Comparison of ENCODE assay signal across 9 mouse cellular contexts in genomic region chr10:80304458-80304857, GRCm38 (mm10). TPM values are rescaled to one million over a fixed set of nuclear protein-coding genes. Genes with fewer than 3 reads are reported as not detected.
DNase-seq lines count a peak whose midpoint lies in the region; ATAC-seq lines count a peak whose summit lies in the region.
"Had no signal": no experiment of that assay in that cellular context is flagged by ENCODE, and none has a peak within 500 bp of the region (broad histone marks: within the 10 kb centered on the region; RNA-seq: fewer than 3 reads in every experiment).

No protein-coding gene starts in this region.

- peak overlapping the region; percentile 34 for H3K4me3 ChIP-seq in kidney, embryonic 15.5 days (replicated peaks)
- no peak overlapping the region for H3K4me3 ChIP-seq in embryonic facial prominence, embryonic 15.5 days (replicated peaks)
- no peak overlapping the region for H3K4me3 ChIP-seq in intestine, embryonic 14.5 days (ENCODE audit: low read depth, low read length)
- H3K4me3 ChIP-seq in midbrain, embryonic 13.5 days (replicated peaks), result peak overlapping the region; percentile 11
- H3K4me3 ChIP-seq: myocyte had no signal

- peaks cover 18% of the 10 kb centered on the region for H3K4me1 ChIP-seq in kidney, embryonic 15.5 days
- H3K4me1 ChIP-seq in embryonic facial prominence, embryonic 15.5 days, result 0 out of 2 replicates have a peak, but pooled peaks cover 7% of the 10 kb centered on the region
- H3K4me1 ChIP-seq in intestine, embryonic 14.5 days (replicated peaks; ENCODE audit: control insufficient read depth, insufficient read depth, low read length), result no peaks in the 10 kb centered on the region
- peaks cover 78% of the 10 kb centered on the region for H3K4me1 ChIP-seq in midbrain, embryonic 13.5 days (replicated peaks)

- no peaks in the 10 kb centered on the region for H3K36me3 ChIP-seq in kidney, embryonic 15.5 days
- H3K36me3 ChIP-seq in embryonic facial prominence, embryonic 15.5 days, result peaks cover 11% of the 10 kb centered on the region; the same call in 1 of the 2 replicates
- no peaks in the 10 kb centered on the region; the same call in 1 of the 2 replicates for H3K36me3 ChIP-seq in intestine, embryonic 14.5 days (ENCODE audit: control insufficient read depth, insufficient read depth, low read length)
- peaks cover 78% of the 10 kb centered on the region for H3K36me3 ChIP-seq in midbrain, embryonic 13.5 days

- peak overlapping the region; percentile 56 for H3K4me2 ChIP-seq in kidney, embryonic 15.5 days
- H3K4me2 ChIP-seq in embryonic facial prominence, embryonic 15.5 days (replicated peaks), result 0 out of 2 replicates have a peak overlapping the region, but pooled peaks have one; percentile 34
- H3K4me2 ChIP-seq in intestine, embryonic 14.5 days (ENCODE audit: low read length), result peak overlapping the region; percentile 26; the same call in 1 of the 2 replicates
- H3K4me2 ChIP-seq in midbrain, embryonic 13.5 days (replicated peaks), result peak overlapping the region; percentile 41

- ATAC-seq in kidney, embryonic 15.5 days (replicated peaks; ENCODE audit: low FRiP score), result no peak
- ATAC-seq in embryonic facial prominence, embryonic 15.5 days (ENCODE audit: insufficient number of reproducible peaks, low FRiP score, low TSS enrichment, low read depth), result no peak
- no peak for ATAC-seq in intestine, embryonic 14.5 days (replicated peaks; ENCODE audit: low FRiP score, low TSS enrichment, low read depth)
- no peak for ATAC-seq in midbrain, embryonic 13.5 days

- no peaks in the 10 kb centered on the region for H3K9me3 ChIP-seq in kidney, embryonic 15.5 days (replicated peaks)
- H3K9me3 ChIP-seq in embryonic facial prominence, embryonic 15.5 days (replicated peaks), result no peaks in the 10 kb centered on the region
- H3K9me3 ChIP-seq in intestine, embryonic 14.5 days (ENCODE audit: control insufficient read depth, low read length), result no peaks in the 10 kb centered on the region
- no peaks in the 10 kb centered on the region for H3K9me3 ChIP-seq in midbrain, embryonic 13.5 days

- no peak overlapping the region for H3K27ac ChIP-seq in kidney, embryonic 15.5 days
- H3K27ac ChIP-seq in embryonic facial prominence, embryonic 15.5 days (replicated peaks), result no peak overlapping the region
- H3K27ac ChIP-seq in intestine, embryonic 14.5 days (ENCODE audit: low read depth), result no peak overlapping the region
- H3K27ac ChIP-seq in midbrain, embryonic 13.5 days, result no peak overlapping the region

- WGBS in kidney, embryonic 15.5 days, result 22% methylated on average over 12 of the region's 12 CpGs
- WGBS in embryonic facial prominence, embryonic 15.5 days, result 25% methylated on average over 12 of the region's 12 CpGs
- 22% methylated on average over 12 of the region's 12 CpGs for WGBS in intestine, embryonic 14.5 days
- 44% methylated on average over 12 of the region's 12 CpGs for WGBS in midbrain, embryonic 13.5 days

- H3K9ac ChIP-seq in kidney, embryonic 15.5 days, result no peak overlapping the region
- H3K9ac ChIP-seq in embryonic facial prominence, embryonic 15.5 days, result no peak overlapping the region
- no peak overlapping the region for H3K9ac ChIP-seq in intestine, embryonic 14.5 days (ENCODE audit: low read length)
- peak overlapping the region; percentile 48; the same call in 1 of the 2 replicates for H3K9ac ChIP-seq in midbrain, embryonic 13.5 days (replicated peaks)

- no peak for DNase-seq in kidney, adult 8-10 months
- DNase-seq in intestine, embryonic 14.5 days (ENCODE audit: low spot score), result no peak
- no peak for DNase-seq in right cerebral cortex, postnatal 25 days
- no peak for DNase-seq in gastrocnemius, postnatal 14 days
- no peak for DNase-seq in frontal cortex, postnatal 36 days (ENCODE audit: low spot score in 2 of 2)

- peaks cover 83% of the 10 kb centered on the region for H3K27me3 ChIP-seq in kidney, embryonic 15.5 days
- H3K27me3 ChIP-seq in embryonic facial prominence, embryonic 15.5 days, result peaks cover 51% of the 10 kb centered on the region
- H3K27me3 ChIP-seq in intestine, embryonic 14.5 days (replicated peaks; ENCODE audit: control insufficient read depth, insufficient read depth, low read length), result peaks cover 58% of the 10 kb centered on the region
- H3K27me3 ChIP-seq in midbrain, embryonic 13.5 days, result no peaks in the 10 kb centered on the region

- intact Hi-C loops in gastrocnemius, postnatal 14 days (cut with DNase I; ENCODE audit: low total_unique reads), result no loop called here

RNA-seq across cellular contexts. Expression of gene Apc2, which starts 8.7 kb away (rescaled TPM):
- 1.6 and 2.4 TPM in 2 replicates for polyA plus RNA-seq in kidney, embryonic 15.5 days (2015; fragmentation: Nextera tagmentation; extraction: Ambion mirVana)
- 3.4 and 5.4 TPM in 2 replicates for polyA plus RNA-seq in embryonic facial prominence, embryonic 15.5 days (2015; fragmentation: Nextera tagmentation; extraction: Ambion mirVana)
- polyA plus RNA-seq in intestine, embryonic 14.5 days (2014; fragmentation: Nextera tagmentation; extraction: Ambion mirVana), result 7.8 and 9.1 TPM in 2 replicates
- 182 and 209 TPM in 2 replicates for polyA plus RNA-seq in midbrain, embryonic 13.5 days (2015; fragmentation: Nextera tagmentation; extraction: Ambion mirVana)
- 1 to 10 TPM in 1 of 2 experiments, under 1 TPM in 1; 0.93 to 1.2 TPM for total RNA-seq in gastrocnemius, postnatal 14 days (2021)

RNA-seq across cellular contexts. Expression of gene Rps15, which starts 12.2 kb away (rescaled TPM):
- polyA plus RNA-seq in kidney, embryonic 15.5 days (2015; fragmentation: Nextera tagmentation; extraction: Ambion mirVana), result 1,002 and 1,019 TPM in 2 replicates
- polyA plus RNA-seq in embryonic facial prominence, embryonic 15.5 days (2015; fragmentation: Nextera tagmentation; extraction: Ambion mirVana), result 969 and 997 TPM in 2 replicates
- polyA plus RNA-seq in intestine, embryonic 14.5 days (2014; fragmentation: Nextera tagmentation; extraction: Ambion mirVana), result 1,236 and 1,315 TPM in 2 replicates
- 631 and 653 TPM in 2 replicates for polyA plus RNA-seq in midbrain, embryonic 13.5 days (2015; fragmentation: Nextera tagmentation; extraction: Ambion mirVana)
- total RNA-seq in gastrocnemius, postnatal 14 days (2021), result 100 to 1,000 TPM; 741 to 829 TPM

RNA-seq across cellular contexts. Expression of gene 2310011J03Rik, which starts 15.9 kb away (rescaled TPM):
- polyA plus RNA-seq in kidney, embryonic 15.5 days (2015; fragmentation: Nextera tagmentation; extraction: Ambion mirVana), result 49.5 and 52.7 TPM in 2 replicates
- polyA plus RNA-seq in embryonic facial prominence, embryonic 15.5 days (2015; fragmentation: Nextera tagmentation; extraction: Ambion mirVana), result 50.8 and 52.7 TPM in 2 replicates
- 43.4 and 45.2 TPM in 2 replicates for polyA plus RNA-seq in intestine, embryonic 14.5 days (2014; fragmentation: Nextera tagmentation; extraction: Ambion mirVana)
- 27.8 and 33.4 TPM in 2 replicates for polyA plus RNA-seq in midbrain, embryonic 13.5 days (2015; fragmentation: Nextera tagmentation; extraction: Ambion mirVana)
- 1 to 10 TPM; 7.6 to 8.3 TPM for total RNA-seq in gastrocnemius, postnatal 14 days (2021)

RNA-seq across cellular contexts. Expression of gene Pcsk4, which starts 24.8 kb away (rescaled TPM):
- 5.8 and 9.1 TPM in 2 replicates for polyA plus RNA-seq in kidney, embryonic 15.5 days (2015; fragmentation: Nextera tagmentation; extraction: Ambion mirVana)
- polyA plus RNA-seq in embryonic facial prominence, embryonic 15.5 days (2015; fragmentation: Nextera tagmentation; extraction: Ambion mirVana), result 4.2 and 5.2 TPM in 2 replicates
- 6.8 and 7.3 TPM in 2 replicates for polyA plus RNA-seq in intestine, embryonic 14.5 days (2014; fragmentation: Nextera tagmentation; extraction: Ambion mirVana)
- polyA plus RNA-seq in midbrain, embryonic 13.5 days (2015; fragmentation: Nextera tagmentation; extraction: Ambion mirVana), result 1.9 and 2.1 TPM in 2 replicates
- 1 to 10 TPM in 1 of 2 experiments, under 1 TPM in 1; 0.53 to 1.2 TPM for total RNA-seq in gastrocnemius, postnatal 14 days (2021)

RNA-seq across cellular contexts. Expression of gene Reep6, which starts 25.3 kb away (rescaled TPM):
- polyA plus RNA-seq in kidney, embryonic 15.5 days (2015; fragmentation: Nextera tagmentation; extraction: Ambion mirVana), result 8.4 and 10.5 TPM in 2 replicates
- 10.7 and 13.7 TPM in 2 replicates for polyA plus RNA-seq in embryonic facial prominence, embryonic 15.5 days (2015; fragmentation: Nextera tagmentation; extraction: Ambion mirVana)
- 42.4 and 58.1 TPM in 2 replicates for polyA plus RNA-seq in intestine, embryonic 14.5 days (2014; fragmentation: Nextera tagmentation; extraction: Ambion mirVana)
- 3.0 and 3.1 TPM in 2 replicates for polyA plus RNA-seq in midbrain, embryonic 13.5 days (2015; fragmentation: Nextera tagmentation; extraction: Ambion mirVana)
- 1 to 10 TPM; 1.9 to 2.5 TPM for total RNA-seq in gastrocnemius, postnatal 14 days (2021)

Comparison
In these comparisons a context has a peak if more than half of its experiments do, and no peak if none do; other contexts are left out.
1. H3K4me3 ChIP-seq: peak in kidney, embryonic 15.5 days (single experiment) and midbrain, embryonic 13.5 days (single experiment); none in embryonic facial prominence, embryonic 15.5 days (single experiment) and intestine, embryonic 14.5 days (single experiment).
2. RNA of gene Apc2, which starts 8.7 kb away (polyA plus RNA-seq): 182 to 209 TPM in midbrain, embryonic 13.5 days; 7.8 to 9.1 TPM in intestine, embryonic 14.5 days, 3.4 to 5.4 TPM in embryonic facial prominence, embryonic 15.5 days and 1.6 to 2.4 TPM in kidney, embryonic 15.5 days; every median in the first group is over 10 times any median in the second.
3. Peak in every context shown above with its lines, with median percentiles within 50 percentile points of each other: H3K4me2 ChIP-seq.